Mouse (Mus musculus) left cerebral cortex, postnatal 14 days (tissue): Measurements from ENCODE around the gene Fggy. TPM values are rescaled to one million over a fixed set of nuclear protein-coding genes. Genes with fewer than 3 reads are reported as not detected.

Experiments
- DNase-seq, 2 experiments: peaks; one replicate each; pipeline ENCODE4 v3.0.0; 2021 to 2022; ENCODE audit warnings: low spot score in 2 of 2, mixed read lengths in 1 of 2
- intact Hi-C: fragments of 180-260 bp; cut with DNase I; formaldehyde crosslinking; loops from one replicate; pipeline ENCODE4 v1.15.1; 2025
- total RNA-seq, 2 experiments: library from RNA; stranded (reverse); gene quantifications; 2 replicates each; pipeline ENCODE4 v1.2.3; 2021

Fggy gene
- total RNA-seq, 2 experiments from 2014 or later: 15.9 to 17.2 TPM

- no peak for DNase-seq
- intact Hi-C loops: no loop called here
These were observed 358.6 kb downstream of the Fggy start for GRCm38 (mm10) chr4:95915628-95916579.

GRCm38 (mm10) chr4:95917703-95918102, 360.4 kb downstream of the Fggy start:
- peak in 1 of 2 experiments; percentile 45 for DNase-seq
- intact Hi-C loops: no loop called here

- intact Hi-C loops: no loop called here
- DNase-seq: no peak
These were observed 363.1 kb downstream of the Fggy start for GRCm38 (mm10) chr4:95920448-95920847.

- intact Hi-C loops: loop anchor here (1.0 to 5.0 kb wide), 3 partner anchors 37 to 916 kb away; no protein-coding TSS in a partner anchor
These were observed 367.2 kb downstream of the Fggy start for GRCm38 (mm10) chr4:95924210-95925184.

GRCm38 (mm10) chr4:95928846-95929245, 371.5 kb downstream of the Fggy start:
- no peak for DNase-seq
- intact Hi-C loops: loop anchor here (5.0 kb wide), 1 partner anchor 42 kb away; no protein-coding TSS in a partner anchor

More at GRCm38 (mm10) chr4:95924210-95925184, 367.2 kb downstream of the Fggy start:
- DNase-seq: peak; percentile 85 to 88

- intact Hi-C loops: loop anchor here (5.0 kb wide), 1 partner anchor 43 kb away; no protein-coding TSS in a partner anchor
- DNase-seq: no peak
These were observed 372.6 kb downstream of the Fggy start for GRCm38 (mm10) chr4:95929936-95930335.

GRCm38 (mm10) chr4:95931331-95931730, 374.0 kb downstream of the Fggy start:
- intact Hi-C loops: no loop called here

GRCm38 (mm10) chr4:95933801-95934356, 376.6 kb downstream of the Fggy start:
- no peak for DNase-seq
- intact Hi-C loops: no loop called here

More at GRCm38 (mm10) chr4:95931331-95931730, 374.0 kb downstream of the Fggy start:
- no peak for DNase-seq

GRCm38 (mm10) chr4:95934384-95935035, 377.2 kb downstream of the Fggy start:
- no peak for DNase-seq
- intact Hi-C loops: no loop called here

GRCm38 (mm10) chr4:95938701-95939100, 381.4 kb downstream of the Fggy start:
- intact Hi-C loops: no loop called here
- DNase-seq: no peak

- intact Hi-C loops: no loop called here
These were observed 390.6 kb downstream of the Fggy start for GRCm38 (mm10) chr4:95947896-95948295.

GRCm38 (mm10) chr4:95953328-95953727, 396.0 kb downstream of the Fggy start:
- DNase-seq: no peak
- intact Hi-C loops: no loop called here

More at GRCm38 (mm10) chr4:95947896-95948295, 390.6 kb downstream of the Fggy start:
- peak in 1 of 2 experiments; percentile 36 for DNase-seq

- peak; percentile 95 to 97 for DNase-seq
- intact Hi-C loops: no loop called here
These were observed 409.8 kb downstream of the Fggy start, which contains the start of gene Hook1 for GRCm38 (mm10) chr4:95966928-95967724. TSS of gene Hook1 (plus strand) at chr4:95967240.
